ENCODE assay signal across 8 mouse cellular contexts in genomic region chr12:59095104-59096025, GRCm38 (mm10). TPM values are rescaled to one million over a fixed set of nuclear protein-coding genes. Genes with fewer than 3 reads are reported as not detected.
DNase-seq lines count a peak whose midpoint lies in the region; ATAC-seq and TF ChIP-seq lines count a peak whose summit lies in the region.

Mia2 (plus strand) TSS chr12:59095799.

- H3K36me3 ChIP-seq in G1E (replicated peaks) (no peaks in the 10 kb centered on the region), myocyte (ENCODE audit: control insufficient read depth, insufficient read depth) (no peaks in the 10 kb centered on the region)
- H3K36me3 ChIP-seq in intestine, embryonic 16.5 days (ENCODE audit: control insufficient read depth, insufficient read depth, low read length) = no peaks in the 10 kb centered on the region
- no peaks in the 10 kb centered on the region for H3K36me3 ChIP-seq in limb, embryonic 14.5 days (ENCODE audit: control insufficient read depth, insufficient read depth, low read length)

- H3K79me2 ChIP-seq in myocyte (ENCODE audit: control insufficient read depth, insufficient read depth) = no peaks in the 10 kb centered on the region

- peak within 1 kb of the TSS; percentile 26 for H3K4me2 ChIP-seq in intestine, embryonic 16.5 days (ENCODE audit: low read depth, low read length)
- no peak within 1 kb of the TSS for H3K4me2 ChIP-seq in limb, embryonic 14.5 days (replicated peaks; ENCODE audit: low read depth, low read length, severe bottlenecking)
- H3K4me2 ChIP-seq in myocyte (ENCODE audit: low read depth) = no peak within 1 kb of the TSS

- no peak within 1 kb of the TSS for H3K27ac ChIP-seq in bone marrow, adult 2 months (ENCODE audit: control insufficient read depth, insufficient read depth, low read depth, low read length, poor library complexity)
- H3K27ac ChIP-seq in intestine, embryonic 16.5 days (ENCODE audit: low read length) = peak within 1 kb of the TSS; percentile 91
- H3K27ac ChIP-seq in limb, embryonic 14.5 days (replicated peaks; ENCODE audit: low read depth, low read length) = no peak within 1 kb of the TSS

- WGBS in bone marrow, adult 2 months = 86% methylated on average over 19 of the region's 19 CpGs
- 53% methylated on average over 19 of the region's 19 CpGs for WGBS in intestine, embryonic 16.5 days
- 80% methylated on average over 19 of the region's 19 CpGs for WGBS in limb, embryonic 14.5 days

- H3K27me3 ChIP-seq in G1E (ENCODE audit: insufficient read depth, low read length) = peaks cover 4% of the 10 kb centered on the region; the same call in 1 of the 2 replicates
- H3K27me3 ChIP-seq in intestine, embryonic 16.5 days (replicated peaks; ENCODE audit: control insufficient read depth, insufficient read depth, low read length) = no peaks in the 10 kb centered on the region
- H3K27me3 ChIP-seq in limb, embryonic 14.5 days (ENCODE audit: control insufficient read depth, insufficient read depth, low read length) = no peaks in the 10 kb centered on the region
- no peaks in the 10 kb centered on the region for H3K27me3 ChIP-seq in myocyte (ENCODE audit: control insufficient read depth, insufficient read depth, insufficient read length)

- DNase-seq in G1E (ENCODE audit: low spot score) = no peak
- no peak for DNase-seq in gastrocnemius, postnatal 4 days (ENCODE audit: low spot score in 2 of 2)
- DNase-seq in limb, embryonic 14.5 days (ENCODE audit: low spot score) = no peak
- DNase-seq in cerebellum, adult 9-11 months = no peak
- no peak for DNase-seq in retina, postnatal 1 day

- no peak within 1 kb of the TSS for H3K4me3 ChIP-seq in G1E (ENCODE audit: low read depth, low read length)
- no peak within 1 kb of the TSS for H3K4me3 ChIP-seq in bone marrow, adult 2 months (replicated peaks; ENCODE audit: control insufficient read depth, low read depth, low read length)
- peak within 1 kb of the TSS; percentile 42 for H3K4me3 ChIP-seq in intestine, embryonic 16.5 days (ENCODE audit: low read length)
- no peak within 1 kb of the TSS for H3K4me3 ChIP-seq in limb, embryonic 14.5 days (replicated peaks; ENCODE audit: low read length)
- no peak within 1 kb of the TSS for H3K4me3 ChIP-seq in myocyte

- TF ChIP-seq POLR2A in bone marrow, adult 2 months (IDR thresholded peaks at IDR 0.05; ENCODE audit: borderline replicate concordance, control insufficient read depth, low read depth, low read length) = no peak
- no peak for TF ChIP-seq POLR2A in limb, embryonic 14.5 days (IDR thresholded peaks at IDR 0.05; ENCODE audit: borderline replicate concordance, extremely low read depth, insufficient read depth, insufficient read length)
- TF ChIP-seq POLR2A in myocyte (IDR thresholded peaks at IDR 0.05; ENCODE audit: insufficient read length, low read depth) = no peak

- ATAC-seq in G1E (ENCODE audit: extremely low read depth, insufficient number of reproducible peaks, low FRiP score, poor library complexity, severe bottlenecking) = no peak
- ATAC-seq in intestine, embryonic 16.5 days = peak; percentile 98
- no peak for ATAC-seq in limb, embryonic 14.5 days (ENCODE audit: low FRiP score, low read depth)

- H3K9me3 ChIP-seq in G1E (replicated peaks) = no peaks in the 10 kb centered on the region
- no peaks in the 10 kb centered on the region for H3K9me3 ChIP-seq in intestine, embryonic 16.5 days (ENCODE audit: control insufficient read depth, low read length)
- no peaks in the 10 kb centered on the region for H3K9me3 ChIP-seq in limb, embryonic 14.5 days (ENCODE audit: control insufficient read depth, low read length)

- H3ac ChIP-seq in myocyte (ENCODE audit: control insufficient read depth, insufficient read length) = no peak within 1 kb of the TSS

- no peaks in the 10 kb centered on the region for H3K4me1 ChIP-seq in G1E (ENCODE audit: insufficient read depth, low read depth, low read length)
- no peaks in the 10 kb centered on the region for H3K4me1 ChIP-seq in bone marrow, adult 2 months (ENCODE audit: control insufficient read depth, insufficient read depth, low read length)
- H3K4me1 ChIP-seq in intestine, embryonic 16.5 days (ENCODE audit: control insufficient read depth, insufficient read depth, low read length) = 0 out of 2 replicates have a peak, but pooled peaks cover 3% of the 10 kb centered on the region
- no peaks in the 10 kb centered on the region for H3K4me1 ChIP-seq in limb, embryonic 14.5 days (ENCODE audit: control insufficient read depth, insufficient read depth, low read length)

- peak within 1 kb of the TSS; percentile 63 for H3K9ac ChIP-seq in intestine, embryonic 16.5 days (ENCODE audit: low read depth, low read length)
- H3K9ac ChIP-seq in limb, embryonic 14.5 days (ENCODE audit: low read depth, low read length, severe bottlenecking) = no peak within 1 kb of the TSS

- TF ChIP-seq CTCF in G1E (IDR thresholded peaks at IDR 0.05; ENCODE audit: low read depth, low read length) = no peak
- TF ChIP-seq CTCF in bone marrow, adult 2 months (IDR thresholded peaks at IDR 0.05; ENCODE audit: control insufficient read depth, insufficient read depth, low read length) = no peak

TF ChIP-seq in myocyte, 11 proteins besides CTCF, POLR2A, EP300 and RAD21:
- TF ChIP-seq SRF (IDR thresholded peaks at IDR 0.05; ENCODE audit: control insufficient read depth, insufficient read length, low read depth) (no peak), TCF12 (IDR thresholded peaks at IDR 0.05; ENCODE audit: insufficient read depth, poor library complexity, severe bottlenecking) (no peak), USF1 (IDR thresholded peaks at IDR 0.05; ENCODE audit: low read depth) (no peak), POLR2AphosphoS2 (IDR thresholded peaks at IDR 0.05; ENCODE audit: insufficient read length, low read depth) (no peak), CEBPB (IDR thresholded peaks at IDR 0.05; ENCODE audit: insufficient read depth, poor library complexity, severe bottlenecking) (no peak), REST (IDR thresholded peaks at IDR 0.05; ENCODE audit: insufficient read depth, insufficient read length) (no peak), TCF3 (IDR thresholded peaks at IDR 0.05; ENCODE audit: insufficient read length, low read depth) (no peak), MYOG (IDR thresholded peaks at IDR 0.05; ENCODE audit: control insufficient read depth in 1 of 3, insufficient read depth in 1 of 3, insufficient read length in 2 of 3, low read depth in 2 of 3) (no peak), E2F4 (IDR thresholded peaks at IDR 0.05; ENCODE audit: insufficient read depth) (no peak), MYOD1 (IDR thresholded peaks at IDR 0.05; ENCODE audit: control insufficient read depth in 1 of 3, insufficient read length in 2 of 3, low read depth in 2 of 3) (no peak), MAX (IDR thresholded peaks at IDR 0.05; ENCODE audit: low read depth) (no peak)

RNA-seq across cellular contexts. Expression of gene Mia2, which starts in this region (rescaled TPM):
- 147 and 162 TPM in 2 replicates for total RNA-seq in G1E (2014; fragmentation: Nextera tagmentation)
- total RNA-seq in G1E (2017) = 135 and 151 TPM in 2 replicates
- polyA plus RNA-seq in G1E (2012) = 47.7 and 50.5 TPM in 2 replicates
- polyA plus RNA-seq in bone marrow, adult 2 months (2011; ENCODE audit: insufficient read depth, insufficient read length, low replicate concordance, missing spikeins) = 23.6 and 44.9 TPM in 2 replicates
- total RNA-seq in gastrocnemius, postnatal 4 days (2021) = 10 to 100 TPM; 53.0 to 68.1 TPM
- 88.2 and 96.6 TPM in 2 replicates for polyA plus RNA-seq in intestine, embryonic 16.5 days (2015; fragmentation: Nextera tagmentation; extraction: Ambion mirVana)
- polyA plus RNA-seq in limb, embryonic 14.5 days (2012; rRNA removed) = 52.5 and 59.1 TPM in 2 replicates
- polyA plus RNA-seq in limb, embryonic 14.5 days (2014; fragmentation: Nextera tagmentation; extraction: Ambion mirVana) = 60.0 and 61.8 TPM in 2 replicates
- 22.6 TPM for polyA plus RNA-seq in myocyte (2012; fragmentation: generic; extraction: Trizol)
